Mouse (Mus musculus) ES-E14 (cell line): Measurements from ENCODE around the gene Fhit. TPM values are rescaled to one million over a fixed set of nuclear protein-coding genes. Genes with fewer than 3 reads are reported as not detected.
A peak's percentile ranks its signal among the peaks of the same experiment; 100 is the strongest.

Experiments used
- DNase-seq: peaks from one replicate; pipeline ENCODE4 v3.0.0-alpha.2; 2013; ENCODE audit warnings: low read depth, low spot score
- H3K27ac ChIP-seq: 2 replicates; pipeline ENCODE4 v1.5.1; 2012; ENCODE audit warnings: low read depth, mild to moderate bottlenecking, low read length, moderate library complexity, mixed read lengths; ENCODE audit not compliant: poor library complexity, insufficient read depth, severe bottlenecking
- H3K36me3 ChIP-seq: 2 replicates; pipeline ENCODE4 v1.6.1; 2012; ENCODE audit warnings: mild to moderate bottlenecking, low read length, moderate library complexity, mixed read lengths; ENCODE audit not compliant: control insufficient read depth, poor library complexity, insufficient read depth, severe bottlenecking
- H3K4me1 ChIP-seq, 2 experiments: fragments of 150-350 bp in 1 of 2; sonication (generic) in 1 of 2; 2 replicates each; pipeline ENCODE4 v1.6.1; 2012; ENCODE audit warnings: low read length in 2 of 2, mild to moderate bottlenecking in 1 of 2, mixed read lengths in 1 of 2; ENCODE audit not compliant: control insufficient read depth in 2 of 2, insufficient read depth in 2 of 2, poor library complexity in 1 of 2
- H3K4me3 ChIP-seq, 2 experiments: fragments of 150-350 bp in 1 of 2; sonication (generic) in 1 of 2; 2 replicates each; pipeline ENCODE4 v1.5.1; 2012; ENCODE audit warnings: low read length in 2 of 2, low read depth in 1 of 2, mild to moderate bottlenecking in 1 of 2, mixed read lengths in 1 of 2; ENCODE audit not compliant: insufficient read depth in 1 of 2, poor library complexity in 1 of 2, severe bottlenecking in 1 of 2
- H3K9ac ChIP-seq: 2 replicates; pipeline ENCODE4 v1.6.1; 2012; ENCODE audit warnings: low read depth, mild to moderate bottlenecking, low read length, mixed read lengths; ENCODE audit not compliant: poor library complexity, insufficient read depth, severe bottlenecking
- H3K9me3 ChIP-seq: fragments of 150-350 bp; sonication (generic); 2 replicates; pipeline ENCODE4 v1.6.1; 2012; ENCODE audit warnings: low read depth, mild to moderate bottlenecking, low read length; ENCODE audit not compliant: control insufficient read depth, insufficient read depth
- CHD2 ChIP-seq: IDR thresholded peaks from 2 replicates; pipeline ENCODE4 v1.6.1; 2014; ENCODE audit warnings: mild to moderate bottlenecking, low read depth, low read length, inconsistent platforms
- HCFC1 ChIP-seq: IDR thresholded peaks from 2 replicates; pipeline ENCODE4 v1.6.1; 2012; ENCODE audit warnings: low read length, inconsistent platforms, borderline replicate concordance; ENCODE audit not compliant: insufficient read depth
- MAFK ChIP-seq: IDR thresholded peaks from 2 replicates; pipeline ENCODE4 v1.6.1; 2014; ENCODE audit warnings: mild to moderate bottlenecking, low read depth, low read length, inconsistent platforms; ENCODE audit not compliant: insufficient read depth
- ZC3H11A ChIP-seq: IDR thresholded peaks from 2 replicates; pipeline ENCODE4 v1.6.1; 2012; ENCODE audit warnings: low read depth, mild to moderate bottlenecking, inconsistent platforms, low read length, borderline replicate concordance
- ZNF384 ChIP-seq: IDR thresholded peaks from 2 replicates; pipeline ENCODE4 v1.6.1; 2012; ENCODE audit warnings: low read depth, low read length, inconsistent platforms
- in situ Hi-C, 2 experiments: fragments of 600-800 bp; cut with MboI; formaldehyde crosslinking; loops; one replicate each; pipeline ENCODE4 v1.15.1; 2025; ENCODE audit warnings: low sequenced_read_pairs in 2 of 2, inconsistent platforms in 1 of 2; ENCODE audit not compliant: unreplicated experiment in 2 of 2
- total RNA-seq: library from RNA; depleted of rRNA; stranded (reverse); fragments of 300-350 nt; gene quantifications from 2 replicates; pipeline ENCODE4 v1.2.3, GENCODE M21; 2012

Fhit gene
- total RNA-seq, 1 experiment, result 1.0 TPM

- Histone ChIP-seq H3K27ac (no peak overlapping the region), H3K9ac (no peak overlapping the region), H3K9me3 (no peaks in the 10 kb centered on the region), H3K4me1 (no peaks in the 10 kb centered on the region), H3K4me3 (no peak overlapping the region), H3K36me3 (no peaks in the 10 kb centered on the region)
- no peak for TF ChIP-seq ZNF384
- TF ChIP-seq CHD2, result no peak
- in situ Hi-C loops, result no loop called here
- peak; percentile 15 for DNase-seq
Observed at GRCm38 (mm10) chr14:10423499-10423898, 738.3 kb downstream of the Fhit start.

GRCm38 (mm10) chr14:10422261-10422660 lies 739.6 kb downstream of the Fhit start:
- H3K9ac ChIP-seq, result no peak overlapping the region
- no peaks in the 10 kb centered on the region for H3K36me3 ChIP-seq
- in situ Hi-C loops, result no loop called here
- H3K4me1 ChIP-seq, result no peaks in the 10 kb centered on the region
- TF ChIP-seq CHD2 (peak; percentile 21; the same call in 1 of the 2 replicates), ZNF384 (no peak)
- no peak overlapping the region for H3K4me3 ChIP-seq
- H3K27ac ChIP-seq, result no peak overlapping the region
- H3K9me3 ChIP-seq, result no peaks in the 10 kb centered on the region
- peak; percentile 37 for DNase-seq

GRCm38 (mm10) chr14:10415068-10415467 lies 746.8 kb downstream of the Fhit start:
- in situ Hi-C loops, result no loop called here
- no peak overlapping the region for H3K9ac ChIP-seq

GRCm38 (mm10) chr14:10409306-10409962 lies 752.4 kb downstream of the Fhit start:
- Histone ChIP-seq H3K9me3 (no peaks in the 10 kb centered on the region), H3K4me3 (no peak overlapping the region), H3K4me1 (no peaks in the 10 kb centered on the region), H3K36me3 (no peaks in the 10 kb centered on the region), H3K27ac (no peak overlapping the region), H3K9ac (no peak overlapping the region)
- TF ChIP-seq MAFK (no peak), CHD2 (no peak), ZC3H11A (no peak), HCFC1 (no peak), ZNF384 (no peak)
- DNase-seq, result no peak
- in situ Hi-C loops, result no loop called here

More at GRCm38 (mm10) chr14:10415068-10415467, 746.8 kb downstream of the Fhit start:
- no peaks in the 10 kb centered on the region for H3K9me3 ChIP-seq
- H3K27ac ChIP-seq, result no peak overlapping the region
- no peaks in the 10 kb centered on the region for H3K36me3 ChIP-seq
- no peak for TF ChIP-seq ZNF384
- no peak for TF ChIP-seq MAFK
- no peak for TF ChIP-seq ZC3H11A
- TF ChIP-seq HCFC1, result no peak
- no peak for TF ChIP-seq CHD2
- H3K4me1 ChIP-seq, result no peaks in the 10 kb centered on the region
- no peak for DNase-seq
- no peak overlapping the region for H3K4me3 ChIP-seq

- in situ Hi-C loops, result no loop called here
- no peak overlapping the region for H3K4me3 ChIP-seq
- H3K9ac ChIP-seq, result no peak overlapping the region
- H3K27ac ChIP-seq, result no peak overlapping the region
- no peak for DNase-seq
- H3K36me3 ChIP-seq, result no peaks in the 10 kb centered on the region
- TF ChIP-seq HCFC1, result no peak
- no peak for TF ChIP-seq ZNF384
- TF ChIP-seq CHD2, result no peak
- TF ChIP-seq MAFK, result no peak
- TF ChIP-seq ZC3H11A, result no peak
- no peaks in the 10 kb centered on the region for H3K4me1 ChIP-seq
- H3K9me3 ChIP-seq, result no peaks in the 10 kb centered on the region
Observed at GRCm38 (mm10) chr14:10405346-10405745, 756.5 kb downstream of the Fhit start.
